Mouse (Mus musculus) cerebellum, postnatal 10 days (tissue): ENCODE measurements around the gene Phf6.

Source experiments
- DNase-seq, 2 experiments: peaks; one replicate each; pipeline ENCODE4 v3.0.0; 2021; ENCODE audit warnings: mixed read lengths in 2 of 2

Phf6 gene

GRCm38 (mm10) chrX:52911587-52912371, at the start of gene Phf6:
TSS of gene Phf6 (plus strand) at chrX:52912266.
- peak; percentile 92 to 96 for DNase-seq

GRCm38 (mm10) chrX:52864126-52864525, 47.9 kb upstream of the Phf6 start:
- DNase-seq: peak; percentile 33 to 56

GRCm38 (mm10) chrX:52898486-52898885, 13.6 kb upstream of the Phf6 start:
- peak in 1 of 2 experiments; percentile 13 for DNase-seq

- DNase-seq: no peak
Observed at GRCm38 (mm10) chrX:52912372-52912728, 284 bp downstream of the Phf6 start.

GRCm38 (mm10) chrX:52912826-52913701, 998 bp downstream of the Phf6 start:
- DNase-seq: peak; percentile 13 to 32

GRCm38 (mm10) chrX:52913856-52914255, 1.8 kb downstream of the Phf6 start:
- no peak for DNase-seq

GRCm38 (mm10) chrX:52914705-52915104, 2.6 kb downstream of the Phf6 start:
- no peak for DNase-seq

GRCm38 (mm10) chrX:52916516-52916915, 4.5 kb downstream of the Phf6 start:
- DNase-seq: peak in 1 of 2 experiments; percentile 9

- no peak for DNase-seq
Observed at GRCm38 (mm10) chrX:52926726-52927125, 14.7 kb downstream of the Phf6 start.

GRCm38 (mm10) chrX:52928883-52929282, 16.8 kb downstream of the Phf6 start:
- peak; percentile 23 to 31 for DNase-seq

- DNase-seq: no peak
Observed at GRCm38 (mm10) chrX:52929779-52930178, 17.7 kb downstream of the Phf6 start.

- no peak for DNase-seq
Observed at GRCm38 (mm10) chrX:52930191-52930590, 18.1 kb downstream of the Phf6 start.

GRCm38 (mm10) chrX:52932161-52932560, 20.1 kb downstream of the Phf6 start:
- no peak for DNase-seq

- peak in 1 of 2 experiments; percentile 14 for DNase-seq
Observed at GRCm38 (mm10) chrX:52934496-52934895, 22.4 kb downstream of the Phf6 start.

GRCm38 (mm10) chrX:52945509-52945908, 33.4 kb downstream of the Phf6 start:
- DNase-seq: no peak

- peak; percentile 42 to 45 for DNase-seq
Observed at GRCm38 (mm10) chrX:52949713-52950112, 37.6 kb downstream of the Phf6 start.

GRCm38 (mm10) chrX:52956942-52957341, 44.9 kb downstream of the Phf6 start:
- DNase-seq: no peak

- DNase-seq: peak in 1 of 2 experiments; percentile 9
Observed at GRCm38 (mm10) chrX:52961559-52962110, 49.6 kb downstream of the Phf6 start.

- DNase-seq: no peak
Observed at GRCm38 (mm10) chrX:52965149-52965548, 53.1 kb downstream of the Phf6 start.

- DNase-seq: peak; percentile 3 to 8
Observed at GRCm38 (mm10) chrX:52971211-52972006, 59.3 kb downstream of the Phf6 start.

GRCm38 (mm10) chrX:52972129-52972528, 60.1 kb downstream of the Phf6 start:
- no peak for DNase-seq

- DNase-seq: no peak
Observed at GRCm38 (mm10) chrX:52972680-52973079, 60.6 kb downstream of the Phf6 start.

GRCm38 (mm10) chrX:52978576-52978975, 66.5 kb downstream of the Phf6 start:
- DNase-seq: no peak
